Mouse (Mus musculus) A20 (cell line): ENCODE measurements around the gene Smarcc2.
"Not testable (repeated sequence)": the region's sequence is repeated elsewhere in the genome, so short reads cannot be mapped to it uniquely, and the experiment has no call there.

Experiments used
- DNase-seq: peaks from one replicate; pipeline ENCODE4 v3.0.0-alpha.2; 2011; ENCODE audit warnings: low read depth, low spot score

Smarcc2 gene

GRCm38 (mm10) chr10:128442718-128443117 is 16.3 kb upstream of the Smarcc2 start:
- no peak for DNase-seq

- DNase-seq = no peak
Observed at GRCm38 (mm10) chr10:128444354-128444753, 14.7 kb upstream of the Smarcc2 start.

- DNase-seq = no peak
Observed at GRCm38 (mm10) chr10:128445407-128445806, 13.6 kb upstream of the Smarcc2 start.

- no peak for DNase-seq
Observed at GRCm38 (mm10) chr10:128451014-128451413, 8.0 kb upstream of the Smarcc2 start.

GRCm38 (mm10) chr10:128454471-128454870 is 4.6 kb upstream of the Smarcc2 start:
- no peak for DNase-seq

- DNase-seq = peak; percentile 84
Observed at GRCm38 (mm10) chr10:128455280-128455679, 3.8 kb upstream of the Smarcc2 start.

GRCm38 (mm10) chr10:128457676-128458075 is 1.4 kb upstream of the Smarcc2 start:
- no peak for DNase-seq

GRCm38 (mm10) chr10:128458348-128458718 is 715 bp upstream of the Smarcc2 start:
- DNase-seq = no peak

- peak; percentile 73 for DNase-seq
Observed at GRCm38 (mm10) chr10:128459409-128460269, 591 bp downstream of the Smarcc2 start.

GRCm38 (mm10) chr10:128460270-128460630 is 1.2 kb downstream of the Smarcc2 start:
- DNase-seq = no peak

GRCm38 (mm10) chr10:128474366-128474765 is 15.3 kb downstream of the Smarcc2 start:
- no peak for DNase-seq

GRCm38 (mm10) chr10:128486370-128486769 is 27.3 kb downstream of the Smarcc2 start:
- DNase-seq = no peak

- no peak for DNase-seq
Observed at GRCm38 (mm10) chr10:128487861-128488712, 29.0 kb downstream of the Smarcc2 start.

GRCm38 (mm10) chr10:128488776-128489175 is 29.7 kb downstream of the Smarcc2 start:
- DNase-seq = no peak

GRCm38 (mm10) chr10:128489380-128489779 is 30.3 kb downstream of the Smarcc2 start:
- no peak for DNase-seq

GRCm38 (mm10) chr10:128489785-128490184 is 30.7 kb downstream of the Smarcc2 start:
- DNase-seq = no peak

GRCm38 (mm10) chr10:128490232-128490631 is 31.2 kb downstream of the Smarcc2 start:
- DNase-seq = no peak

GRCm38 (mm10) chr10:128490912-128491311 is 31.9 kb downstream of the Smarcc2 start:
- DNase-seq = no peak

- no peak for DNase-seq
Observed at GRCm38 (mm10) chr10:128491495-128491894, 32.4 kb downstream of the Smarcc2 start.

- DNase-seq = not testable (repeated sequence)
Observed at GRCm38 (mm10) chr10:128492051-128492450, 33.0 kb downstream of the Smarcc2 start.

GRCm38 (mm10) chr10:128492633-128493311 is 33.7 kb downstream of the Smarcc2 start:
- DNase-seq = peak; percentile 71

- DNase-seq = no peak
Observed at GRCm38 (mm10) chr10:128493319-128493694, 34.3 kb downstream of the Smarcc2 start.
